Mouse (Mus musculus) heart, postnatal 0 days (tissue): ENCODE measurements at regions not wholly inside any gene's neighbourhood (a gene's known extent, or its start where the extent isn't known, plus 50 kb on each side); places are given as distances from the start of the nearest gene placed in this dataset.
A peak's percentile ranks its signal among the peaks of the same experiment; 100 is the strongest.

Experiments used
- ATAC-seq: fragments of 200-750 bp; cut with Nextera tagmentation; 2 replicates; pipeline ENCODE4 v1.8.0; 2017; ENCODE audit warnings: low read depth, moderate number of reproducible peaks, moderate library complexity; ENCODE audit not compliant: insufficient read depth
- DNase-seq: peaks from one replicate; pipeline ENCODE4 v3.0.0-alpha.2; 2016; ENCODE audit warnings: low spot score
- H3K27ac ChIP-seq: fragments of 300-500 bp; sonication (generic); 2 replicates; pipeline ENCODE4 v1.5.1; 2014; ENCODE audit warnings: low read depth, mild to moderate bottlenecking
- H3K27me3 ChIP-seq: fragments of 300-500 bp; sonication (generic); 2 replicates; pipeline ENCODE4 v1.6.1; 2014; ENCODE audit warnings: low read length, mixed read lengths; ENCODE audit not compliant: control insufficient read depth, insufficient read depth
- H3K36me3 ChIP-seq: fragments of 300-500 bp; sonication (generic); replicated peaks from 2 replicates; pipeline ENCODE4 v1.6.1; 2014; ENCODE audit warnings: low read length, mixed read lengths; ENCODE audit not compliant: control insufficient read depth, insufficient read depth
- H3K4me1 ChIP-seq: fragments of 300-500 bp; sonication (generic); 2 replicates; pipeline ENCODE4 v1.6.1; 2014; ENCODE audit warnings: antibody characterized with exemption; ENCODE audit not compliant: control insufficient read depth, insufficient read depth
- H3K4me2 ChIP-seq: fragments of 300-500 bp; sonication (generic); 2 replicates; pipeline ENCODE4 v1.6.1; 2014; ENCODE audit warnings: low read depth, mild to moderate bottlenecking, low read length, moderate library complexity
- H3K4me3 ChIP-seq: fragments of 300-500 bp; sonication (generic); 2 replicates; pipeline ENCODE4 v1.5.1; 2014; ENCODE audit warnings: low read depth, low read length
- H3K9ac ChIP-seq: fragments of 300-500 bp; sonication (generic); replicated peaks from 2 replicates; pipeline ENCODE4 v1.6.1; 2014; ENCODE audit warnings: low read depth, low read length, mixed read lengths
- H3K9me3 ChIP-seq: fragments of 300-500 bp; sonication (generic); replicated peaks from 2 replicates; pipeline ENCODE4 v1.6.1; 2016; ENCODE audit warnings: low read length; ENCODE audit not compliant: control insufficient read depth
- CTCF ChIP-seq: IDR thresholded peaks from 2 replicates; pipeline ENCODE4 v1.5.1; 2016; ENCODE audit warnings: antibody characterized with exemption, control low read depth, low read depth
- EP300 ChIP-seq: IDR thresholded peaks from 2 replicates; pipeline ENCODE4 v1.6.1; 2016; ENCODE audit warnings: antibody characterized with exemption, low read depth
- WGBS: fragments of 180-500 bp; shearing (Covaris S2); extraction: QIAGEN DNeasy Blood & Tissue Kit; methylation state at CpG from one replicate; pipeline ENCODE4 v1.1.7; 2014; 5-methylcytosine and 5-hydroxymethylcytosine counted together

DNA sequence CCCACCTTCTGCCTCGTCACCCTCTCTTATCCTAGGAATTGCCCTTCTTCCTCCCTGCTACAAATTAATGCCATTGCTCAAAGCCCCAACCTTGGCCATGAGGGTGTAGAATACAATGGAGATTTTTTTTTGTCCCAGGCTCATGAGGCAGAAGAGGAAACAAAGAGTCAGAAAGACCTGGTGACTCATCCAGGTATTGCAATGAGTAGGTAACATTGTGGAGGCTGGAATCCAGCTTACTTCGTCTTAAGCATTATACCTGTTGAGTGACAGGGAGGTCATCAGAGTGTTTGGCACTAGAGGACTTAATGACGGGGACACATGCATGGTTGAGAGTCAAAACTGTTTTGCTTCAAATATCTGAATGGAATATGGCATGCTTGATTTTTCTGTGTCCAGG, 355.9 kb upstream of the 3110018I06Rik start:
- H3K9me3 ChIP-seq, result no peaks in the 10 kb centered on the region
- peaks cover 13% of the 10 kb centered on the region; the same call in 1 of the 2 replicates for H3K4me1 ChIP-seq
- no peaks in the 10 kb centered on the region for H3K27me3 ChIP-seq
- H3K9ac ChIP-seq, result no peak overlapping the region
- TF ChIP-seq CTCF, result no peak
- no peak for TF ChIP-seq EP300
- H3K4me2 ChIP-seq, result no peak overlapping the region
- DNase-seq (no peak), ATAC-seq (no peak)
- 57% methylated on average over 3 of the region's 3 CpGs for WGBS
- H3K27ac ChIP-seq, result no peak overlapping the region
- no peak overlapping the region for H3K4me3 ChIP-seq
- no peaks in the 10 kb centered on the region for H3K36me3 ChIP-seq

DNA sequence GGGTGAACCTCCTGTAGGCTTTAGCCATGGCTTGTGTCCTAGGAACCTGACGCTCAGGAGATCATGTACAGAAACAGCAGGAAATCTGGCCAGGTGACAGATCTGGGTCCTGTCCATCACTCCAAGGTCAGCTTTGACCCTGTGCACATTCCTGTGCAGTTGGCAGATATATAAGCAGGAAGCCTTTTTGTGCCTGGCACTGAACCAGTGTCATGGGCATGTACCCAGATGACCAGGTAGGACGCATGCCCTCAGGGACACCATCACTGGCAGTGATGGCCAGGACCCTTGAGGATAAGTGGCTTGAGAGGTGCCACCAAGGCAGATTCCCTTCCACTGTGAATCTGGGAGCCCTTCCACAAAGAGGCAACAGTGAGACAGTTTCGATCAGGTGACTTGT, 354.1 kb upstream of the 3110018I06Rik start:
- Histone ChIP-seq H3K4me3 (no peak overlapping the region), H3K36me3 (no peaks in the 10 kb centered on the region), H3K27me3 (no peaks in the 10 kb centered on the region), H3K27ac (no peak overlapping the region), H3K9me3 (no peaks in the 10 kb centered on the region), H3K4me2 (no peak overlapping the region), H3K9ac (no peak overlapping the region), H3K4me1 (peaks cover 13% of the 10 kb centered on the region; the same call in 1 of the 2 replicates)
- no peak for DNase-seq
- TF ChIP-seq EP300, result no peak
- TF ChIP-seq CTCF, result no peak
- no peak for ATAC-seq
- 62% methylated on average over 3 of the region's 3 CpGs for WGBS

DNA sequence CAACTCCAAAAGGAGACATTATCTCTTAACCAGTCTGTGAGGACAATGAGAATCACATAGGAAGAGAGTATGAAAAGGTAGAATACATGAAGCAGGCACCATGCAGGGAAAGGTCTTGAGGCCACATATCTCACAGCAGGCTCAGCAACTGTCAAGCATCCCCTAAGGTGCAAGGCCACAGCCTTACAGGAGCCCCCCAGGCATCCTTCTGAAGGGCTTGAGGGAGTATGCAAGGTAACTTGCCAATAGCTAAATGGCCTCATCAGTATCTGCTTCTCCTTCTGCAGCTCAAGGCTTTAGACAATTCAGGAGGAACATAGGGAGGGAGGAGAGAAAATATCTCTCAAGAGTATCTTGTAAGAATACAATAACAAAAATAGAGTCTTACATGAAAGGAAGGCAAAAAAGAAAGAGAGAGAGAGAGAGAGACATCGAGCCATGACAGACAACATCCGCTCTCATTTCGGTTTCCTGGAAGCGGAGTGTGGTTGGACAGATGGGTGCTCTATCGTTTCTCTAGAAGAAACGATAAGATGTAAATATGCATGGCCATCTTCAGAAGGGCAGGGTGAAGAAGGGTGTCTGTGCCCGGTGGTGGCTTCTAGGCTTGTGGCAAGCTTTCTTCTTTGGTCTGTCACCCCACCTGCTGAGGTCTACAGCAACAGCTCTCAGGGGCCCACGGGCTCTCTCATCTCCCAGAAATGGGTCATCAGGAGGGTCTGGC, 349.6 kb upstream of the 3110018I06Rik start:
- H3K4me2 ChIP-seq, result no peak overlapping the region
- H3K9me3 ChIP-seq, result no peaks in the 10 kb centered on the region
- no peak for ATAC-seq
- 84% methylated on average over 8 of the region's 8 CpGs for WGBS
- no peak for TF ChIP-seq CTCF
- TF ChIP-seq EP300, result no peak
- no peaks in the 10 kb centered on the region for H3K4me1 ChIP-seq
- no peaks in the 10 kb centered on the region for H3K27me3 ChIP-seq
- H3K36me3 ChIP-seq, result no peaks in the 10 kb centered on the region
- H3K4me3 ChIP-seq, result no peak overlapping the region
- peak overlapping the region; percentile 48; the same call in 1 of the 2 replicates for H3K27ac ChIP-seq
- DNase-seq, result no peak
- no peak overlapping the region for H3K9ac ChIP-seq

DNA sequence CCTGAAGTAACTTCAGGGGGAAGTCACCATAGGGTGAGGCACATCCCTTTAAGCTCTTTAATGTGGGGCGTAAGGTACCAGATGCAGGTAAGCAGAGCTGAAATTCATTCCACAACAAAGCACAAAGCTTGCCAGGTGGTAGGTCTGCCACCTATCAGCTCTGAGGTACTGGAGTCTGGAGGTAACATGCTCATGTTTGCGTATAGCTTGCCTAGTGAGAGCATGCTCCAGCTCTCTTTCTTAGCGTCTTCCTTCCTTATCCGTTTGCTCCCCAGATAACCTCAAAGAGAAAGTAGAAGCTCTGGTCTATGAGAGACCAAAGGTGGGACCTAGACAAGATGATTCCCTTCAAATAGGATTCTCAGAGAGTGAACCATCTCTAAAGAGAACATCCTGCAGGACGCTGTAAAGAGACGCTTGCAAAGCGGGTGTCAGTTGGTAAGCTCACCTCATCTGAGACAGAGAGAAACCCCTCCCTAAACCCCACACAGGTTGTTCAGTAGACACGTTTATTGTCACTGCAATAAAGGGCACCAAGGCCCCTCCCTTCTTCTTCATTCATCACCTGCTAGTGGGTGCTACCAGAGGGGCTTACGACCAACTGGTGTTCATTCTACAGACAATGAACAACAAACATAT, 347.4 kb upstream of the 3110018I06Rik start:
- 80% methylated on average over 9 of the region's 9 CpGs for WGBS
- Histone ChIP-seq H3K27me3 (no peaks in the 10 kb centered on the region), H3K4me3 (no peak overlapping the region), H3K4me1 (no peaks in the 10 kb centered on the region), H3K9ac (no peak overlapping the region), H3K27ac (no peak overlapping the region; the same call in 1 of the 2 replicates), H3K9me3 (no peaks in the 10 kb centered on the region), H3K36me3 (no peaks in the 10 kb centered on the region), H3K4me2 (no peak overlapping the region)
- TF ChIP-seq EP300, result no peak
- no peak for TF ChIP-seq CTCF
- no peak for ATAC-seq
- DNase-seq, result no peak

DNA sequence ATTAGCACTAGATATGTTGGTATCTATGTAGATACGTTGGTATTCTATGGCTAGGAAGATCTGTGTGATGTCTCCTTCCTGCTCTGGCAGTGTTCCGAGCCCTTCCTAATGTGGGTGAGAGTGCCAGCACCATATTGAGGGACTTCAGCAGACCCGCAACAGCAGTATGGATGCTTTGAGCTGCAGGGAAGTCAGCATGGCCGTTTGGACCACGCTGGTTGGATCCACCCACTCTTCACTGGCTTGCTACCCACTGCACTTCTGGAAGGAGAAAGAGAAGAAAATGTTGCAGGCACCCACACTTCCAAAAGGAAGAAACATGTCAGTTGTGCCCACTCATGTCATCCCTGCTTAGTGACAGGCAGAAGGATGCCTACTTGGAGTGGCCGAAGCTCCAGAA, 346.2 kb upstream of the 3110018I06Rik start:
- no peak for ATAC-seq
- 79% methylated on average over 6 of the region's 6 CpGs for WGBS
- no peak for DNase-seq
- Histone ChIP-seq H3K36me3 (no peaks in the 10 kb centered on the region), H3K9me3 (no peaks in the 10 kb centered on the region), H3K27ac (no peak overlapping the region), H3K27me3 (no peaks in the 10 kb centered on the region), H3K4me1 (no peaks in the 10 kb centered on the region), H3K4me2 (no peak overlapping the region), H3K9ac (no peak overlapping the region), H3K4me3 (no peak overlapping the region)
- no peak for TF ChIP-seq CTCF
- TF ChIP-seq EP300, result no peak
